Mouse (Mus musculus) G1E (cell line): ENCODE data around the gene Pigt.

Experiments used
- CTCF ChIP-seq: IDR thresholded peaks from 2 replicates; pipeline ENCODE4 v1.5.1; 2012; ENCODE audit warnings: low read depth, low read length, inconsistent platforms, mixed read lengths
- GATA2 ChIP-seq: IDR thresholded peaks from 2 replicates; pipeline ENCODE4 v1.6.1; 2012; ENCODE audit warnings: low read depth, low read length, inconsistent platforms, borderline replicate concordance
- TAL1 ChIP-seq: conservative IDR thresholded peaks from 2 replicates; pipeline ENCODE4 v1.6.1; 2012; ENCODE audit warnings: low read depth, low read length, inconsistent platforms, mixed read lengths

DNA sequence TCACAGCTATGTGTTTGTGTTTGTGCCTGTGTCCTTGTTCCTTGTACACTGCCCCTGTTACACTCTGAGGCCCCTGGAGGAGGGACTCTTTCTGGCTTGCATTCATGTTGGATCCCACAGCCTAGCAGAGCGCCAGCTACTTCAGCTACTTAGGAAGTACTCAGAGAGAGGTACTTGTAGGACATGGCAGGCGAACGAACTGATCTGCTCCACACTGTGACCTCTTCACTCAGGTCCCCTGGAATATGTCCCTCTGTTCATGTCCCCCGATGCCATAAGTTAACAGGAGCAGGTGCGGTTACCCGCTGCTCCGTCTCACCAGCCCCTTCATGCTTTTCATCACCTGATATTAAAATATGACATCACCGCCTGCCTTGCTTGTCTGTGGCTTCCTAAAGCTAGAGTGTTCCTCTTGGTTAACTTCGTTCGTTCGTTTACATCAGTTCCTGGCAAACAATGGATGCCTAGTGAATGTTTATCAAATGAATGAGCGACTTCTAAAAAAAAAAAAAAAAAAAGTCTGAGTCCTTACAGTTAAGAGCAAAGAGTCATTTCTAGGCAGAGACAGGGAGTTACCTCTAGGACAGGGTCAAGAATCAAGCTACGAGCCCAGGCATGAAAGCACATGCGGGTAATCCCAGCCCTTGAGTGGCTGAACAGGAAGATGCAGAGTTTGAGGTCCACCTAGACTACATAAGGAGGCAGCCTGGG is 44.1 kb upstream of the Pigt start:
- TF ChIP-seq CTCF, result no peak
- TF ChIP-seq GATA2, result no peak
- no peak for TF ChIP-seq TAL1
